Mouse (Mus musculus) embryo, embryonic 11.5 days (tissue): ENCODE measurements around the gene Rpl9-ps6.
"Not testable (repeated sequence)": the region's sequence is repeated elsewhere in the genome, so short reads cannot be mapped to it uniquely, and the experiment has no call there.

Experiments used
- DNase-seq: peaks from one replicate; pipeline ENCODE4 v3.0.0-alpha.2; 2012; ENCODE audit warnings: low read depth, low spot score

Rpl9-ps6 gene

DNA sequence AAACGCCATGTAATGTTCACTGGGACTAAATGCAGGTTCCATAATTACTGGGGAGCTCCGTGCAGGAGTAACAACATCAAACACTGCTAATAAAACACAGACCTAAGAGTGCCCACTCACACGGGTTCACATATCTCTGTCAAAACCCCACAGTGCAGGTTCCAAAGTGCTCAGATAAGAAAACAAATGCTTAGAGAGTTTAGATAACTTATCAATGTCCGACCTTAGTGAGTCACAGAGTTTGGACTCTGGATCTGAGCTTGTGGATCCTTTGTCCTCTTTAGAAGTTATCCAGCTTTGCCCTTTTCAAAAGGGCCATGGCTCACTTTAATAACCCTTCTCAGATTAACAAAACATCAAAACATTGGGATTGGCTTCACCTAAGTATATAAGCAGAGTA is 15.1 kb upstream of the Rpl9-ps6 start:
- DNase-seq, result no peak

DNA sequence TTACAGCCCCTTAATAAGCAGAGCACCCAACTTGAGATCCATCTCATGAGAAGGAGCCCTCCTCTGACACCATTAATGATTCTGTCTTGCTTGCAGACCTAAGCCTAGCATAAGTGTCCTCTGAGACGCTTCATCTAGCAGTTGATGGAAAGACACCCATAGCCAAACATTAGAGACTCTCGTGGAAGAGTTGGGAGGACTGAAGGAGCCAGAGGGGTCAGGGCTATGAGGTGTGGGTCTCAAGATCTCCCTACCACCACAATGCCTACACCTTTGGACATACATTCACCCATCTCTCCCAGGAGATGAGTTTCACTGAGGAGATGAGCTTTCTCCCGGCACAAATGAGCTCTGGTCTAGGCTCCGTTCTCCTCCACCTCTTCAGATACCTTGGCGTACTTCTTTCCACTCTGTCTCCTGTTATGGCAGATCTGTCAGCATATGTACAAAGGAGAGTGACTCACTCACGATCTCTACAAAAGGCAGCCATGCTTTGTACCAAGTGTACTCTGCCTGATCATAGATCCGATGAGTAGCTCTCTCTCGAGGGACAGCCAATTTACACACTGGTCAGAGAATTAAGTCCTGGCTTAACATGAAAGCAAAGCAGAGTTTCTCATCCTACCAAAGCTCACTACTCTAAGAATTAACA is 14.5 kb upstream of the Rpl9-ps6 start:
- no peak for DNase-seq

- no peak for DNase-seq
Observed at GRCm38 (mm10) chr19:32480255-32480654, 13.9 kb upstream of the Rpl9-ps6 start.

- DNase-seq, result no peak
Observed at GRCm38 (mm10) chr19:32476712-32477052, 10.3 kb upstream of the Rpl9-ps6 start.

- DNase-seq, result no peak
Observed at GRCm38 (mm10) chr19:32476016-32476711, 9.8 kb upstream of the Rpl9-ps6 start.

DNA sequence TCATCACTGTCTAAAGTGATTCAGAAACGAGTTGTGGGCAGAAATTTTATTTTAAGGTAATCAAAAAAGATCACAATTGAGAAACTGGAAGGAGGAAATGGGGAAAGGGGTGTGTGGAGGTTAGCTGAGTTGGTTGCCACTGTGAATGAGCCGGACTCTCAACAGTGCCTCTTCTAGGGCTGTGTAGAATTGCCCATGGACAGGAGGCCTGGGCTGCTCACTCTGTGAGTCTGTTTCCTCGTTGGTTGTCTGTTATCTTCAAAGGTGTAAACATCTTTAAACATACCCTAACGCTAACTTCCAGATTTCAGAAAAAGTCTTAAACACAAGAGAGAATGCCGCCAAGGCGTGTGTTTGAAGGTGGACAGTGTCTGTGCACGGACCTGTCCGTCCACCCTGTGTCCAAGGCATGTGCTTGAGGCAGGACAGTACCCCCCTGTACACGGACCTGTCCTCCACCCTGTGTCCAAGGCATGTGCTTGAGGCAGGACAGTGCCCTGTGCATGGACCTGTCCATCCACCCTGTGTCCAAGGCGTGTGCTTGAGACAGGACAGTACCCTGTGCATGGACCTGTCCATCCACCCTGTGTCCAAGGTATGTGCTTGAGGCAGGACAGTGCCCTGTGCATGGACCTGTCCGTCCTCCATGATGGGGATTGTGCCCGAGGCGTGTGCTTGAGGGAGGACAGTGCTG is 4.3 kb upstream of the Rpl9-ps6 start:
- DNase-seq, result no peak

GRCm38 (mm10) chr19:32470059-32470497 is 3.7 kb upstream of the Rpl9-ps6 start:
- peak; percentile 46 for DNase-seq

GRCm38 (mm10) chr19:32467325-32467724 is 947 bp upstream of the Rpl9-ps6 start:
- DNase-seq, result no peak

DNA sequence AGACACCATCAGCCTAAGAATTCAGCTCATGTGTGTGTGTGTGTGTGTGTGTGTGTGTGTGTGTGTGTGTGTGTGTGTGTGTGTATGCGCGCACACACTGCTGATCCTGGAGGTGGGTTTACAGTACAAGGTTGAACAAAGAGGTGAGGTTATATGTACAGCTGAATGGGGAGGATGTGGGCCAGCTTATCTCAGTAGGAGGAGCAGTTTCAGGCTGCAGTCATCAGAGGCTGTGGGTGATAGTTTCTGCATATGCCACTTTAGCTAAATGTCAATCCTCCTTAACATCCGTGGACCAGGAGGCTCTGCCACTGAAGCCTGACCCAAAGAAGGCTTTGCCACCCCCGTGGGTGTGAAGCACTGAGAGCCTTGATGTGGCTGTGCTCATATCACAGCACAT is 1.1 kb downstream of the Rpl9-ps6 start:
- DNase-seq, result no peak

DNA sequence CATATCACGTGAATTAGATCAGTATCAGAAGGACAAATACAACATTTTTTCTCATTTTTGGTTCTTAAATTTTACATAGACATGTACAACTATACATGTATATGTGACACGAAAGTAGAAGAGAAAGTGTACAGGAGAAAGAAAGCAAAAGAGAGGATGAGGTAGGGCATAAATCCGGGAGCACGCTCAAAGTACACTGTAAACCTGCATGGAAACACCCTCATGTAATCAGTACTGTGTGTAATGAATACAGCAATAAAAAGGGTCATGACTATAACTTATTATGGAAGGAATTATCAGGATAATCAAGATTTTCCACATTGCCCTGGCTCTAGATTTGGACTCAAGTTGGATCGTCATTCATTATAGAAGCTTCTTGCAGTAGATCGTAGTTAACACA is 3.3 kb downstream of the Rpl9-ps6 start:
- no peak for DNase-seq

DNA sequence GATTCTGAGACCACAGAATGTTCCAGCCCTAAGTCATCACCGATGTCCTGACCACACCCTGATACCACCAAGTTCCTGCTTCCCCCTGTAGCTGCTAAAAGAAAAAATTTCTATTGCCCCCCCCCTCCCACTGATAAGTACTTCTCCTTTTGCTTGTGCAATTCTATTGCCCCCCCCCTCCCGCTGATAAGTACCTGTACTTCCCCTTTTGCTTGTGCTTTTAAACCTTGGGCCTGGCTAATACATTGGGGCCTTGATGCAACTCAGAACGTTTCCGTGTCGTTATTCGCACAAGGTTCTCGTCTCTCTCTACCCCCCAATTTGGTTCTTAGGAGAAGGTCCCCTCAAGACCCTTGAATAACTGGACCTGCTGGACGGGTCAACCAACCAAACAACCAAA is 8.7 kb downstream of the Rpl9-ps6 start:
- not testable (repeated sequence) for DNase-seq

DNA sequence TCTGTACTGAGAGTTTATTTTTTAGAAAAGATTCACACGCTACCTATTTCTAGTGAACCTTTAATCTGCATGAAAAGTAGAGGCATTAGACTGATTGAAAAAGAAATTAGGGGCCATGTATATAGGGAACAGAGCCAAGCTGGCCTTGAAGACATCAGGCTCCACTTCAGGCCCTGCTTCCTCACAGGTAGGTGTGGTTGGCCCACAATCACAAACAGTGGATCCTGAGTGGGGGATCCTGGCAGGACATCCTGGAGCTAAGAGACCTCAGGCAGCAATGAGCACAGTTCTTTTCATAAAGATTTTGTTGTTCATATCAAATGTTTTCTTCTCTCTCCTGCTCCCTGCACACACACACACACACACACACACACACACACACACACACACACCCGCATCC is 9.6 kb downstream of the Rpl9-ps6 start:
- DNase-seq, result no peak

DNA sequence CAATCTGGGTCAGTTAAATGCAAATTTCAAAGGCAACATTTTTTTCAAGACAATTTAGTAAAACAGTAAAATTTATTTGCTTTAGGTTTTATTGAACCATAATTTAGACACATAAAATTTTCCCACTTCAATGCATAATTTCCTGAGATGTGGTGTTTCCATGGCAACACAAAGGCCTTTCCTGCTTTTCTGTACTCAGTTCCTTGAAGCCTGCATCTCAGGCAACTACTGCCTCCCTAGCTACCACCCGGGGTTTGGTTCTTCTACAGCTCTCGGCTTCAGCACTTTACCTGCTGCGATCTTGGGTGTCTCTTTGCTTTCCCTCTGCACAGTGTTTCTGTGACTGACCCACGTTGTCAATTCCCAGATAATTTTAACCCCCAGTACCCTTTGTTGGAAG is 14.1 kb downstream of the Rpl9-ps6 start:
- no peak for DNase-seq

DNA sequence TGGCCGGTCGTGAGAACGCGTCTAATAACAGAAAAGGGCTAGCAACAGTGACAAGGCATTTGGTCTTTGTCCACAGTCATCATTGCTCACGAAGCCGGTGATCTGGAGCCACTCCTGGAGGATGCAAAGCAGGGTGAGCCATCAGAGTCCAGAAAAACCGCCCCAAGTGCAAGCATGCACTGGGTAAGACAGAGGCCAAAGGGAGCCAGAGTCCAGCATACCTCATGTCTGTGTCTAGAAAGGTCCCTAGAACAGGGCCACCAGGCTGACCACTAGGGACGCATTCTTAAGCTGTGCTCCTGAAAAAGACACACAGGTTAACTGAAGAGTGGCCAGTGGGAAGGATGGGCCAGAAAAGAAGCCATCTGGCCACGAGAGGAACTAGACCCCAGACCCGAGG is 17.4 kb downstream of the Rpl9-ps6 start:
- no peak for DNase-seq

- DNase-seq, result no peak
Observed at GRCm38 (mm10) chr19:32441568-32441967, 24.8 kb downstream of the Rpl9-ps6 start.

DNA sequence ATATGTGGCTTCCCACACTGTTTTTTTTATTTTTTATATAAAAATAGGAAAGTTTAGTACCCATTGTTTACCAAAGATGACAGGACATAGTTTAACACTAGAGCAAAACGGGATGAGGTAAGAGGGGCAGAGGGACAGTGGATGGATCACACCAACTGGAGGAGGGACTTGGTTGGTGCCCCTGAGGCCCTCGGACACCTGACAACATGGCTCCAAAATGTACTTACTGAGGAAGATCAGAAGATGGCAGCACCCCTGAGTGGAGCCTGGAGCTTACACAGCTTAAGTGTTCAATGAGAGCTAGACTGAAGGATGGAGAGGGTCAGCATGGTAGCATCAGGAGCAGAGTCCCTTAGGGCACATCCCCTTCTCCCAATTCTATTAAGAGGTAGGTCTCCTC is 27.0 kb downstream of the Rpl9-ps6 start:
- no peak for DNase-seq

- DNase-seq, result no peak
Observed at GRCm38 (mm10) chr19:32425856-32426255, 40.5 kb downstream of the Rpl9-ps6 start.

- DNase-seq, result no peak
Observed at GRCm38 (mm10) chr19:32424706-32425105, 41.7 kb downstream of the Rpl9-ps6 start.

DNA sequence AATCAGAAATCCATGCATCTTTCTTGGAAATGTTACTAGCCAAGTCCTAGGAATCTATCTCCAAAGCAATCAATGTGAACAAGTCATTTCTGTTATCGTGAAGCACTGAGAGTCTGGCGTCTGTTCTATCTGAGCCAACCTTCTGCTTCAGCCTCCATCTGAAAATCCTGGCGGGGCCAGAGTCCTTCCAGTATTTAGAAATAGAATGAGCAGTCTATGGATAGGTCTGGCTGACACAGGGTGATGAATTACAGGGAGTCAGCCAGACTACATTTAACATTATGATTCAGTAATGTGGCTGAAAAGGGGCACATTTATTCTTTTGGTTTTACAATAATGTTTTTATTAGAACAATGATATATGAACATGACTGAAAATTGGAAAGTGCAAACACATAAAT is 47.3 kb downstream of the Rpl9-ps6 start:
- DNase-seq, result no peak

DNA sequence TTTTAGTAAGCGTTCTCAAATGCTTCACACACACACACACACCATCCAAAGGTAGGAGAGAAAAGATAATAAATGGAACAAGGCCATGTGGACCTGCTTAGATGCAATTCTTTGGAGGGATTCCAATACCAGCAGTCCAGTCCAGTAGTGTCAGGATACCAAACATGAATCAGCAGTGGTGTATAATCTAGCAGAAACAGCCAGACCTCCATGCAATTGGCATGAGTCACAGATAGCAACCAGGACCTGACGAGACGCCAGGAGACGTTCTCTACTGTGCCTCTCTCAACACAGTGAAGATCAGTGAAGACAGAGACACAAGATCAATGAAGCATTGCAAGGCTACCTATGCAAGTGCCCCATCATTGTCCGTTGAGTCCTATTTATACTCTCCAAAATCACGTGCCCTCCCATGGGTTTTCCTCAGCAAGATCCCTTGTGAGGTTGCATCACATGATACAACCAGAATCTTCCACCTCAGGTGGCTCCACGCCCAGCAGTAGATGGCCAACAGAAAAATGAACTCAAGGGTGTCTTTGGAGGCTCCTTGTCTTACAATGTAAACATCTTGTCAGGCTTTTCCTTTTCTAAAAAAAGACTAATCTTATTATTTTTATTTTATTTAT is 49.6 kb downstream of the Rpl9-ps6 start:
- DNase-seq, result no peak
